Mouse (Mus musculus) forebrain, embryonic 15.5 days (tissue): ENCODE data around the gene Dcaf7. TPM values are rescaled to one million over a fixed set of nuclear protein-coding genes. Genes with fewer than 3 reads are reported as not detected.

Experiments used
- ATAC-seq: fragments of 200-750 bp; cut with Nextera tagmentation; replicated peaks from 2 replicates; pipeline ENCODE4 v1.8.0; 2017; ENCODE audit warnings: mild to moderate bottlenecking, moderate TSS enrichment, moderate library complexity
- H3K27ac ChIP-seq: fragments of 300-500 bp; sonication (generic); replicated peaks from 2 replicates; pipeline ENCODE4 v1.5.1; 2015; ENCODE audit warnings: mild to moderate bottlenecking, inconsistent platforms
- H3K27me3 ChIP-seq: fragments of 300-500 bp; sonication (generic); 2 replicates; pipeline ENCODE4 v1.6.1; 2015; ENCODE audit warnings: inconsistent platforms
- H3K36me3 ChIP-seq: fragments of 300-500 bp; sonication (generic); 2 replicates; pipeline ENCODE4 v1.6.1; 2015; ENCODE audit warnings: mild to moderate bottlenecking, inconsistent platforms
- H3K4me1 ChIP-seq: fragments of 300-500 bp; sonication (generic); 2 replicates; pipeline ENCODE4 v1.6.1; 2015; ENCODE audit warnings: inconsistent platforms
- H3K4me2 ChIP-seq: fragments of 300-500 bp; sonication (generic); replicated peaks from 2 replicates; pipeline ENCODE4 v1.6.1; 2015; ENCODE audit warnings: mild to moderate bottlenecking, inconsistent platforms
- H3K4me3 ChIP-seq: fragments of 300-500 bp; sonication (generic); 2 replicates; pipeline ENCODE4 v1.5.1; 2015; ENCODE audit warnings: mild to moderate bottlenecking, inconsistent platforms
- H3K9ac ChIP-seq: fragments of 300-500 bp; sonication (generic); replicated peaks from 2 replicates; pipeline ENCODE4 v1.6.1; 2015; ENCODE audit warnings: mild to moderate bottlenecking, inconsistent platforms
- H3K9me3 ChIP-seq: fragments of 300-500 bp; sonication (generic); 2 replicates; pipeline ENCODE4 v1.6.1; 2016; ENCODE audit warnings: inconsistent platforms
- WGBS: fragments of 180-500 bp; shearing (Covaris S2); methylation state at CpG from one replicate; pipeline ENCODE4 v1.1.7; 2015; ENCODE audit warnings: mixed read lengths; 5-methylcytosine and 5-hydroxymethylcytosine counted together
- polyA plus RNA-seq: library from polyadenylated mRNA; unstranded; fragments of >200 nt; fragmentation: Nextera tagmentation; extraction: Ambion mirVana; gene quantifications from 2 replicates; pipeline ENCODE4 v1.2.1, GENCODE M21; 2015

The Dcaf7 gene
- 118 and 120 TPM in 2 replicates for polyA plus RNA-seq

GRCm38 (mm10) chr11:106036548-106037417, at the start of gene Dcaf7:
Gene Dcaf7, plus strand, starts transcription at chr11:106036872.
- peak within 1 kb of the TSS; percentile 84 for H3K4me2 ChIP-seq
- H3K4me3 ChIP-seq, result peak within 1 kb of the TSS; percentile 80
- peak; percentile 99 for ATAC-seq
- H3K27ac ChIP-seq, result peak within 1 kb of the TSS; percentile 90
- no peaks in the 10 kb centered on the region for H3K27me3 ChIP-seq
- no peaks in the 10 kb centered on the region for H3K36me3 ChIP-seq
- WGBS, result under 1% methylated on average over 65 of the region's 66 CpGs
- peaks cover 37% of the 10 kb centered on the region for H3K4me1 ChIP-seq
- H3K9me3 ChIP-seq, result no peaks in the 10 kb centered on the region
- peak within 1 kb of the TSS; percentile 90 for H3K9ac ChIP-seq

- no peak for ATAC-seq
- Histone ChIP-seq H3K36me3 (no peaks in the 10 kb centered on the region), H3K27me3 (no peaks in the 10 kb centered on the region), H3K9ac (no peak overlapping the region), H3K27ac (no peak overlapping the region), H3K9me3 (no peaks in the 10 kb centered on the region), H3K4me3 (no peak overlapping the region), H3K4me1 (no peaks in the 10 kb centered on the region), H3K4me2 (no peak overlapping the region)
- 70% methylated on average over 6 of the region's 6 CpGs for WGBS
Observed at GRCm38 (mm10) chr11:105987446-105987845, 49.2 kb upstream of the Dcaf7 start.

- Histone ChIP-seq H3K9ac (no peak overlapping the region), H3K9me3 (no peaks in the 10 kb centered on the region), H3K27ac (no peak overlapping the region), H3K4me2 (no peak overlapping the region), H3K36me3 (no peaks in the 10 kb centered on the region), H3K27me3 (no peaks in the 10 kb centered on the region), H3K4me3 (no peak overlapping the region), H3K4me1 (no peaks in the 10 kb centered on the region)
- no peak for ATAC-seq
- WGBS, result 76% methylated on average over 6 of the region's 6 CpGs
Observed at GRCm38 (mm10) chr11:105989446-105989845, 47.2 kb upstream of the Dcaf7 start.

- Histone ChIP-seq H3K4me1 (no peaks in the 10 kb centered on the region), H3K9me3 (no peaks in the 10 kb centered on the region), H3K9ac (no peak overlapping the region), H3K4me3 (no peak overlapping the region), H3K4me2 (no peak overlapping the region), H3K36me3 (no peaks in the 10 kb centered on the region), H3K27ac (no peak overlapping the region), H3K27me3 (no peaks in the 10 kb centered on the region)
- no peak for ATAC-seq
- WGBS, result 71% methylated on average over 2 of the region's 2 CpGs
Observed at GRCm38 (mm10) chr11:105990231-105990630, 46.4 kb upstream of the Dcaf7 start.

GRCm38 (mm10) chr11:105994375-105994774, 42.3 kb upstream of the Dcaf7 start, which contains the start of gene Ace3:
Gene Ace3, plus strand, starts transcription at chr11:105994675.
- no peak within 1 kb of the TSS for H3K9ac ChIP-seq
- H3K4me3 ChIP-seq, result no peak within 1 kb of the TSS
- ATAC-seq, result no peak
- 91% methylated on average over 3 of the region's 3 CpGs for WGBS
- no peaks in the 10 kb centered on the region for H3K4me1 ChIP-seq
- H3K27me3 ChIP-seq, result no peaks in the 10 kb centered on the region
- H3K9me3 ChIP-seq, result no peaks in the 10 kb centered on the region
- no peaks in the 10 kb centered on the region for H3K36me3 ChIP-seq
- H3K27ac ChIP-seq, result no peak within 1 kb of the TSS
- no peak within 1 kb of the TSS for H3K4me2 ChIP-seq

GRCm38 (mm10) chr11:106000062-106000461, 36.6 kb upstream of the Dcaf7 start:
- Histone ChIP-seq H3K9ac (no peak overlapping the region), H3K27ac (no peak overlapping the region), H3K4me2 (no peak overlapping the region), H3K27me3 (no peaks in the 10 kb centered on the region), H3K36me3 (no peaks in the 10 kb centered on the region), H3K4me3 (no peak overlapping the region), H3K9me3 (no peaks in the 10 kb centered on the region), H3K4me1 (no peaks in the 10 kb centered on the region)
- no peak for ATAC-seq
- 93% methylated on average over 6 of the region's 6 CpGs for WGBS

GRCm38 (mm10) chr11:106001718-106002117, 35.0 kb upstream of the Dcaf7 start:
- H3K27ac ChIP-seq, result no peak overlapping the region
- H3K36me3 ChIP-seq, result no peaks in the 10 kb centered on the region
- H3K4me1 ChIP-seq, result no peaks in the 10 kb centered on the region
- H3K4me2 ChIP-seq, result no peak overlapping the region
- no peaks in the 10 kb centered on the region for H3K9me3 ChIP-seq
- H3K4me3 ChIP-seq, result no peak overlapping the region
- ATAC-seq, result no peak
- WGBS, result 42% methylated on average over 4 of the region's 4 CpGs
- H3K9ac ChIP-seq, result no peak overlapping the region
- H3K27me3 ChIP-seq, result no peaks in the 10 kb centered on the region

- no peak overlapping the region for H3K4me3 ChIP-seq
- H3K27me3 ChIP-seq, result no peaks in the 10 kb centered on the region
- no peak overlapping the region for H3K4me2 ChIP-seq
- H3K36me3 ChIP-seq, result no peaks in the 10 kb centered on the region
- H3K9me3 ChIP-seq, result no peaks in the 10 kb centered on the region
- H3K4me1 ChIP-seq, result peaks cover 5% of the 10 kb centered on the region
- H3K27ac ChIP-seq, result no peak overlapping the region
- no peak overlapping the region for H3K9ac ChIP-seq
- WGBS, result 77% methylated on average over 1 of the region's 1 CpGs
- ATAC-seq, result no peak
Observed at GRCm38 (mm10) chr11:106004576-106004975, 32.1 kb upstream of the Dcaf7 start.

GRCm38 (mm10) chr11:106005970-106006369, 30.7 kb upstream of the Dcaf7 start:
- Histone ChIP-seq H3K4me1 (peaks cover 5% of the 10 kb centered on the region), H3K4me3 (no peak overlapping the region), H3K27me3 (no peaks in the 10 kb centered on the region), H3K9ac (no peak overlapping the region), H3K36me3 (no peaks in the 10 kb centered on the region), H3K27ac (no peak overlapping the region), H3K4me2 (no peak overlapping the region), H3K9me3 (no peaks in the 10 kb centered on the region)
- WGBS, result 36% methylated on average over 5 of the region's 5 CpGs
- no peak for ATAC-seq

- 1% methylated on average over 25 of the region's 25 CpGs for WGBS
- peak within 1 kb of the TSS; percentile 39 for H3K4me2 ChIP-seq
- no peak within 1 kb of the TSS for H3K4me3 ChIP-seq
- H3K36me3 ChIP-seq, result no peaks in the 10 kb centered on the region
- H3K9me3 ChIP-seq, result no peaks in the 10 kb centered on the region
- no peak for ATAC-seq
- no peak within 1 kb of the TSS; the same call in 1 of the 2 replicates for H3K9ac ChIP-seq
- no peaks in the 10 kb centered on the region for H3K27me3 ChIP-seq
- peaks cover 5% of the 10 kb centered on the region for H3K4me1 ChIP-seq
- H3K27ac ChIP-seq, result no peak within 1 kb of the TSS
Observed at GRCm38 (mm10) chr11:106007821-106008220, 28.9 kb upstream of the Dcaf7 start, which contains the start of gene Kcnh6. Gene Kcnh6, plus strand, starts transcription at chr11:106008124.

- Histone ChIP-seq H3K4me1 (peaks cover 15% of the 10 kb centered on the region), H3K36me3 (no peaks in the 10 kb centered on the region), H3K9me3 (no peaks in the 10 kb centered on the region), H3K4me2 (no peak overlapping the region), H3K27me3 (no peaks in the 10 kb centered on the region), H3K9ac (no peak overlapping the region), H3K27ac (no peak overlapping the region), H3K4me3 (no peak overlapping the region)
- no peak for ATAC-seq
- WGBS, result 47% methylated on average over 7 of the region's 7 CpGs
Observed at GRCm38 (mm10) chr11:106012711-106013110, 24.0 kb upstream of the Dcaf7 start.

- H3K4me2 ChIP-seq, result no peak overlapping the region
- peaks cover 11% of the 10 kb centered on the region for H3K4me1 ChIP-seq
- H3K9ac ChIP-seq, result no peak overlapping the region
- no peak overlapping the region for H3K27ac ChIP-seq
- no peaks in the 10 kb centered on the region for H3K27me3 ChIP-seq
- no peaks in the 10 kb centered on the region for H3K9me3 ChIP-seq
- 60% methylated on average over 11 of the region's 11 CpGs for WGBS
- no peaks in the 10 kb centered on the region for H3K36me3 ChIP-seq
- H3K4me3 ChIP-seq, result no peak overlapping the region
- peak; percentile 67; the same call in 1 of the 2 replicates for ATAC-seq
Observed at GRCm38 (mm10) chr11:106013556-106014225, 23.0 kb upstream of the Dcaf7 start.
